Mouse (Mus musculus): ENCODE measurements around the gene Nfam1. TPM values are rescaled to one million over a fixed set of nuclear protein-coding genes. Genes with fewer than 3 reads are reported as not detected.

Nfam1 gene
- total RNA-seq, 2 experiments from 2014 or later: 2.6 to 3.1 TPM

- no peak for DNase-seq (ENCODE audit: low spot score in 2 of 2)
- intact Hi-C loops (cut with DNase I): no loop called here
Observed at GRCm38 (mm10) chr15:83007346-83007920, 25.7 kb downstream of the Nfam1 start.

GRCm38 (mm10) chr15:83002665-83003548, 30.2 kb downstream of the Nfam1 start:
- peak; percentile 91 to 92 for DNase-seq (ENCODE audit: low spot score in 2 of 2)
- intact Hi-C loops (cut with DNase I): no loop called here

GRCm38 (mm10) chr15:82998811-82999221, 34.3 kb downstream of the Nfam1 start:
- peak in 1 of 2 experiments; percentile 18 for DNase-seq (ENCODE audit: low spot score in 2 of 2)
- intact Hi-C loops (cut with DNase I): no loop called here

GRCm38 (mm10) chr15:82996431-82996830, 36.7 kb downstream of the Nfam1 start:
- no peak for DNase-seq (ENCODE audit: low spot score in 2 of 2)
- intact Hi-C loops (cut with DNase I): no loop called here

- DNase-seq (ENCODE audit: low spot score in 2 of 2): peak; percentile 46 to 52
- intact Hi-C loops (cut with DNase I): no loop called here
Observed at GRCm38 (mm10) chr15:82995239-82995638, 37.9 kb downstream of the Nfam1 start.

- no peak for DNase-seq (ENCODE audit: low spot score in 2 of 2)
- intact Hi-C loops (cut with DNase I): no loop called here
Observed at GRCm38 (mm10) chr15:82992911-82993310, 40.2 kb downstream of the Nfam1 start.

- DNase-seq (ENCODE audit: low spot score in 2 of 2): no peak
- intact Hi-C loops (cut with DNase I): no loop called here
Observed at GRCm38 (mm10) chr15:82992079-82992783, 40.9 kb downstream of the Nfam1 start.

GRCm38 (mm10) chr15:82989190-82989704, 43.9 kb downstream of the Nfam1 start:
- DNase-seq (ENCODE audit: low spot score in 2 of 2): no peak
- intact Hi-C loops (cut with DNase I): loop anchor here (5.0 kb wide), 1 partner anchor 43 kb away; the partner anchor contains the start of gene Nfam1

- peak; percentile 92 to 94 for DNase-seq (ENCODE audit: low spot score in 2 of 2)
- intact Hi-C loops (cut with DNase I): loop anchor here (5.0 kb wide), 1 partner anchor 45 kb away; the partner anchor contains the start of gene Nfam1
Observed at GRCm38 (mm10) chr15:82987732-82988112, 45.4 kb downstream of the Nfam1 start, which contains the start of gene Tcf20. Tcf20 (minus strand) TSS chr15:82987872.

GRCm38 (mm10) chr15:82987014-82987731, 45.9 kb downstream of the Nfam1 start:
- intact Hi-C loops (cut with DNase I): loop anchor here (5.0 kb wide), 1 partner anchor 45 kb away; the partner anchor contains the start of gene Nfam1
- DNase-seq (ENCODE audit: low spot score in 2 of 2): peak in 1 of 2 experiments; percentile 34

- no peak for DNase-seq (ENCODE audit: low spot score in 2 of 2)
- intact Hi-C loops (cut with DNase I): no loop called here
Observed at GRCm38 (mm10) chr15:82984574-82984973, 48.5 kb downstream of the Nfam1 start.

GRCm38 (mm10) chr15:82984097-82984496, 49.0 kb downstream of the Nfam1 start:
- no peak for DNase-seq (ENCODE audit: low spot score in 2 of 2)
- intact Hi-C loops (cut with DNase I): no loop called here

GRCm38 (mm10) chr15:82983416-82984026, 49.6 kb downstream of the Nfam1 start:
- DNase-seq (ENCODE audit: low spot score in 2 of 2): no peak
- intact Hi-C loops (cut with DNase I): no loop called here

GRCm38 (mm10) chr15:82982724-82983415, 50.2 kb downstream of the Nfam1 start:
- intact Hi-C loops (cut with DNase I): no loop called here
- no peak for DNase-seq (ENCODE audit: low spot score in 2 of 2)

GRCm38 (mm10) chr15:82981676-82982520, 51.2 kb downstream of the Nfam1 start:
- intact Hi-C loops (cut with DNase I): no loop called here
- DNase-seq (ENCODE audit: low spot score in 2 of 2): no peak

- DNase-seq (ENCODE audit: low spot score in 2 of 2): no peak
- intact Hi-C loops (cut with DNase I): no loop called here
Observed at GRCm38 (mm10) chr15:82979531-82979930, 53.6 kb downstream of the Nfam1 start.

GRCm38 (mm10) chr15:82974471-82974870, 58.6 kb downstream of the Nfam1 start:
- intact Hi-C loops (cut with DNase I): no loop called here

More at GRCm38 (mm10) chr15:82974471-82974870, 58.6 kb downstream of the Nfam1 start:
- no peak for DNase-seq (ENCODE audit: low spot score in 2 of 2)

All from left cerebral cortex, postnatal 36 days (tissue).